Mouse (Mus musculus): Measurements from ENCODE around the gene Gm3415. TPM values are rescaled to one million over a fixed set of nuclear protein-coding genes. Genes with fewer than 3 reads are reported as not detected.
"Not testable (repeated sequence)": the region's sequence is repeated elsewhere in the genome, so short reads cannot be mapped to it uniquely, and the experiment has no call there.

The Gm3415 gene
- polyA plus RNA-seq (2015; fragmentation: Nextera tagmentation; extraction: Ambion mirVana): not detected in 2 replicates

DNA sequence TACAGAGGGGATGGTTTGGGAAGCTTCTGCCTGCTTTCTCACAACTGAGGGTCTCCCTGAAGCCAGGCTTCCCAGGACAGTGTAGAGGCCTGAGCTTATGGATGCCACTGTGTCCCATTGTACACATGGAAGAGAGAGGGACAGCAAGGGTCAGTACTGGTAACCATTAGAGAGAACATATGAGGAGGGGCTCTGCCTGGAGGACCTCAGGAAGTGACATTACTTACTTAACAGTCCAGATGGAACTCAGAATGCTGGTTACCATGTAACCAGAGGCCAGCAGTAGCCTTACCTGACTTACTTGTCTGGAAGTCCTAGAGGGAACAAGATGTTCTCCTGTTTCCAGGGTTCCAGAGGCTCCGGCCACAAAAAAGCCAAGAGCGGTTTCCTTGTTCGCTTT is at the start of gene Gm3415:
Gene Gm3415, plus strand, starts transcription at position 301 of the 400 bp plus-strand sequence.
- not testable (repeated sequence) for H3K9me3 ChIP-seq (replicated peaks); ATAC-seq (ENCODE audit: insufficient read depth); H3K4me1 ChIP-seq (replicated peaks); H3K4me2 ChIP-seq; H3K27me3 ChIP-seq; H3K9ac ChIP-seq; H3K36me3 ChIP-seq (replicated peaks); H3K4me3 ChIP-seq (replicated peaks); H3K27ac ChIP-seq (replicated peaks)
- no CpG with 5 or more reads among the region's 3 CpGs for WGBS (ENCODE audit: insufficient replicate concordance)

DNA sequence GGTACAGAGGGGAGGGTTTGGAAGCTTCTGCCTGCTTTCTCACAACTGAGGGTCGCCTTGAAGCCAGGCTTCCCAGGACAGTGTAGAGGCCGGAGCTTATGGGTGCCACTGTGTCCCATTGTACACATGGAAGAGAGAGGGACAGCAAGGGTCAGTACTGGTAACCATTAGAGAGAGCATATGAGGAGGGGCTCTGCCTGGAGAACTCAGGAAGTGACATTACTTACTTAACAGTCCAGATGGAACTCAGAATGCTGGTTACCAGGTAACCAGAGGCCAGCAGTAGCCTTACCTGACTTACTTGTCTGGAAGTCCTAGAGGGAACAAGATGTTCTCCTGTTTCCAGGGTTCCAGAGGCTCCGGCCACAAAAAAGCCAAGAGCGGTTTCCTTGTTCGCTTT is 42.1 kb upstream of the Gm3415 start, which contains the start of gene Gm3402:
Gene Gm3402, plus strand, starts transcription at position 301 of the 400 bp plus-strand sequence.
- H3K9me3 ChIP-seq (replicated peaks); H3K27me3 ChIP-seq; ATAC-seq (ENCODE audit: insufficient read depth); H3K4me1 ChIP-seq (replicated peaks); H3K36me3 ChIP-seq (replicated peaks); H3K4me3 ChIP-seq (replicated peaks); H3K4me2 ChIP-seq; H3K9ac ChIP-seq; H3K27ac ChIP-seq (replicated peaks): not testable (repeated sequence)
- 85% methylated on average over 2 of the region's 5 CpGs for WGBS (ENCODE audit: insufficient replicate concordance)

DNA sequence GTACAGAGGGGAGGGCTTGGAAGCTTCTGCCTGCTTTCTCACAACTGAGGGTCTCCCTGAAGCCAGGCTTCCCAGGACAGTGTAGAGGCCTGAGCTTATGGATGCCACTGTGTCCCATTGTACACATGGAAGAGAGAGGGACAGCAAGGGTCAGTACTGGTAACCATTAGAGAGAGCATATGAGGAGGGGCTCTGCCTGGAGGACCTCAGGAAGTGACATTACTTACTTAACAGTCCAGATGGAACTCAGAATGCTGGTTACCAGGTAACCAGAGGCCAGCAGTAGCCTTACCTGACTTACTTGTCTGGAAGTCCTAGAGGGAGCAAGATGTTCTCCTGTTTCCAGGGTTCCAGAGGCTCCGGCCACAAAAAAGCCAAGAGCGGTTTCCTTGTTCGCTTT is 30.4 kb upstream of the Gm3415 start, which contains the start of gene Gm3404:
Gene Gm3404, plus strand, starts transcription at position 301 of the 400 bp plus-strand sequence.
- not testable (repeated sequence) for H3K9me3 ChIP-seq (replicated peaks); H3K36me3 ChIP-seq (replicated peaks); H3K4me3 ChIP-seq (replicated peaks); H3K4me1 ChIP-seq (replicated peaks); ATAC-seq (ENCODE audit: insufficient read depth); H3K9ac ChIP-seq; H3K27me3 ChIP-seq; H3K4me2 ChIP-seq; H3K27ac ChIP-seq (replicated peaks)
- WGBS (ENCODE audit: insufficient replicate concordance): 73% methylated on average over 3 of the region's 3 CpGs

- H3K27me3 ChIP-seq; H3K36me3 ChIP-seq (replicated peaks); H3K4me1 ChIP-seq (replicated peaks); ATAC-seq (ENCODE audit: insufficient read depth); H3K4me2 ChIP-seq; H3K27ac ChIP-seq (replicated peaks); H3K4me3 ChIP-seq (replicated peaks); H3K9me3 ChIP-seq (replicated peaks); H3K9ac ChIP-seq: not testable (repeated sequence)
- WGBS (ENCODE audit: insufficient replicate concordance): 53% methylated on average over 3 of the region's 3 CpGs
Measured at GRCm38 (mm10) chr5:146537347-146537746, 18.6 kb upstream of the Gm3415 start, which contains the start of gene Gm3409. Gene Gm3409 (plus strand): TSS chr5:146537647.

DNA sequence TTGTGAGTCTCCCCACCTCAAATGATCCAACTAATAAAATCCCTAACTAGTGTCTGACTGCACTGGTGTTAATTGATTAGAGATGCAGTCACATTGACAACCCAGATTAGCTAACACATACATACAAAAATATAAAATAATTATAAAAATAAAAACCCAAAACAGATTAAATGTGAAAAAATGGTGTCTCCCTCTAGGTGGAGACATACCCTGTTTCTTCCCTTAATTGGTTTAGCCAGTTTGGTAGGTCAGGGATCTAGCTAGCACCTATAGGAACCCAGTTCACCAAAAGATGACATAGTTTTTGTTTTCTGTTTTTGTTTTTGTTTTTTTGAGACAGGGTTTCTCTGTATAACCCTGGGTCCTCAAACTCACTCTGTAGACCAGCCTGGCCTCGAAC is 8.3 kb downstream of the Gm3415 start:
- 37% methylated on average over 1 of the region's 1 CpGs for WGBS (ENCODE audit: insufficient replicate concordance)
- no peak for ATAC-seq (ENCODE audit: insufficient read depth)

DNA sequence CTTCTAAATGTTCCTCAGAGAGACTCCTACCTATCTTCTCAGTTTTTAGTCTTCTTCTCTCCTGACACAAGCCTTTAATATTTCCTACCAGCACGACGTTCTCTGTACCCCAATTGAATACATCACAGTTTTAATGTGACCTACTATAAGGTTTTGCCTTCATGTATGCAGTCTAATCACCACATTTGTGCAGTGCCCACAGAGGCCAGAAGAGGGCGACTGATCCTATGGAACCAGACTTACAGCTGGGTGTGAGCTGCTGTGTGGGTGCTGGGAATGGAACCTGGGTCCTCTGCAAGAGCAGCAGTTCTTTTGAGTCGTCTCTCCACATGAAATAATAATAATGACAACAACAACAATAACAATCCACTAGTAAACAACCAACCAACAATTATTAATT is 11.1 kb downstream of the Gm3415 start:
- no peaks in the 10 kb centered on the region for H3K4me1 ChIP-seq (replicated peaks)
- H3K27me3 ChIP-seq: no peaks in the 10 kb centered on the region
- no peaks in the 10 kb centered on the region for H3K9me3 ChIP-seq (replicated peaks)
- H3K4me3 ChIP-seq (replicated peaks): no peak overlapping the region
- H3K27ac ChIP-seq (replicated peaks): no peak overlapping the region
- WGBS (ENCODE audit: insufficient replicate concordance): 44% methylated on average over 4 of the region's 4 CpGs
- ATAC-seq (ENCODE audit: insufficient read depth): no peak
- H3K4me2 ChIP-seq: no peak overlapping the region
- no peak overlapping the region for H3K9ac ChIP-seq
- H3K36me3 ChIP-seq (replicated peaks): no peaks in the 10 kb centered on the region

More for the DNA sequence above, 8.3 kb downstream of the Gm3415 start:
- Histone ChIP-seq H3K36me3 (replicated peaks) (no peaks in the 10 kb centered on the region), H3K4me2 (no peak overlapping the region), H3K9ac (no peak overlapping the region), H3K27me3 (no peaks in the 10 kb centered on the region), H3K9me3 (replicated peaks) (no peaks in the 10 kb centered on the region), H3K27ac (replicated peaks) (no peak overlapping the region), H3K4me3 (replicated peaks) (no peak overlapping the region), H3K4me1 (replicated peaks) (no peaks in the 10 kb centered on the region)

DNA sequence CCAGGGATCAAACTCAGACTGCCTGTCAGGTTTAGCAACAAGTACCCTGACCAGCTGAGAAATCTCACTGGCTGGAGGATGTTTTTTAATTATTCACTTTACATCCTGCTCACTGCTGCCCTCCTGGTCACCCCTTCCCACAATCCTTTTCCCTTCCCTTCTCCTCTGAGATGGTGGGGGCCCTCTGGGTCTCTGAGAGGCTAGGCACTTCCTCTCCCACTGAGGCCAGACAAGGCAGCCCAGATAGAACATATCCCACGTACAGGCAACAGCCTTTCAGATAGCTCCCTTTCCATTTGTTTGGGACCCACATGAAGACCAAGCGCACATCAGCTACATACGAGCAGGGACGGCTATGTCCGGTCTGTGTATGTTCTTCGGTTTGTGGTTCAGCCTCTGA is 14.2 kb downstream of the Gm3415 start:
- not testable (repeated sequence) for ATAC-seq (ENCODE audit: insufficient read depth); H3K36me3 ChIP-seq (replicated peaks); H3K27me3 ChIP-seq; H3K4me1 ChIP-seq (replicated peaks); H3K4me3 ChIP-seq (replicated peaks); H3K9ac ChIP-seq; H3K9me3 ChIP-seq (replicated peaks); H3K4me2 ChIP-seq; H3K27ac ChIP-seq (replicated peaks)
- WGBS (ENCODE audit: insufficient replicate concordance): 49% methylated on average over 6 of the region's 6 CpGs

DNA sequence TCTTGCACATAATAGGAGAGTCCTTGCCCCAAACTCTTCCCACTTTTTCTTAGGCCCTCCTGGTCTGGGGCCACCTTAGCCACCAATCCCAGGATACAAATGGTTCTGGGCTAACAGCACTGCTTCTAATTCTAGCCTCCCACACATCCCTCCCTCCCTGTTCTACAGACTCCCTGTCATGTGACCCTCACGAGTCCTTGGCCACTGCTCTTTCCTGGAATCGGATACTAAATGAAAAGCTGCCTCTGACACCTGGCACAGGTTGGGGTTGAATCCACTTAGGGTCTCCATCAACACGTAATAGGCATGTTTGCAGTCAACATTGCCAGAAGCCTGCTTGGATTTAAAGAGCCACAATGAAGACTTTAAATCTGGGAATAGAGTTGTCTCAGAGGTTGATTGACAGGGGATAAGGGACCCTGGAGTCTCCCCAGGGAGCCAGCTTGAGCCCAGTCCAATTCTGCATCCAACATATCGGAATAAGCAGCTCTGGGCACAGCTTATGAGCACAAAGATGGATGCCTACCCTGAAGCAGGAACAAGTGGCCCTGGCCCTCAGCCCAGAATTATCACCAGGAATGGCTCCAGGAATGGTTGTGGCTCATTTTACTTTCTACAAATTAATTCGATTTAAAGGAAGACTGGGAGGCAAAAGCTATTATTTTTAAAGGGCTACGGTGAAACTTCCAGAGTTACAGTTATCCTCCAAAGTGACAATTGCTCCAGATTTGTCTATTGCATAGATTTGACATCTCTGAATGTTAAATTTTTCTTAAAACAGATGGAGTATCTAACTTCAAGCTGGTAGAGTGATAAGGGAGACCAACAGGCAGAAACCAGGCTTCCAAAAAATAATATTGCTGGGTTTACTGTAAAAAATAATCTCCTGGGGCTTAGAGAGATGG is 16.1 kb downstream of the Gm3415 start:
- H3K9me3 ChIP-seq (replicated peaks); ATAC-seq (ENCODE audit: insufficient read depth); H3K27ac ChIP-seq (replicated peaks); H3K4me3 ChIP-seq (replicated peaks); H3K36me3 ChIP-seq (replicated peaks); H3K4me2 ChIP-seq; H3K4me1 ChIP-seq (replicated peaks); H3K27me3 ChIP-seq; H3K9ac ChIP-seq: not testable (repeated sequence)
- WGBS (ENCODE audit: insufficient replicate concordance): 52% methylated on average over 6 of the region's 6 CpGs

GRCm38 (mm10) chr5:146572735-146573042 is 16.8 kb downstream of the Gm3415 start:
- H3K4me3 ChIP-seq (replicated peaks); H3K9ac ChIP-seq; ATAC-seq (ENCODE audit: insufficient read depth); H3K4me2 ChIP-seq; H3K4me1 ChIP-seq (replicated peaks); H3K36me3 ChIP-seq (replicated peaks); H3K27me3 ChIP-seq; H3K27ac ChIP-seq (replicated peaks); H3K9me3 ChIP-seq (replicated peaks): not testable (repeated sequence)
- 66% methylated on average over 4 of the region's 4 CpGs for whole genome bisulfite sequencing (ENCODE audit: insufficient replicate concordance)

- no peak overlapping the region for H3K4me2 ChIP-seq
- no peak overlapping the region for H3K4me3 ChIP-seq (replicated peaks)
- no peak for ATAC-seq (ENCODE audit: insufficient read depth)
- H3K27ac ChIP-seq (replicated peaks): no peak overlapping the region
- no peak overlapping the region for H3K9ac ChIP-seq
- no peaks in the 10 kb centered on the region for H3K36me3 ChIP-seq (replicated peaks)
- H3K4me1 ChIP-seq (replicated peaks): no peaks in the 10 kb centered on the region
- 61% methylated on average over 3 of the region's 3 CpGs for whole genome bisulfite sequencing (ENCODE audit: insufficient replicate concordance)
- H3K9me3 ChIP-seq (replicated peaks): no peaks in the 10 kb centered on the region; the same call in 1 of the 2 replicates
- H3K27me3 ChIP-seq: no peaks in the 10 kb centered on the region
Measured at GRCm38 (mm10) chr5:146576668-146577067, 20.7 kb downstream of the Gm3415 start.

DNA sequence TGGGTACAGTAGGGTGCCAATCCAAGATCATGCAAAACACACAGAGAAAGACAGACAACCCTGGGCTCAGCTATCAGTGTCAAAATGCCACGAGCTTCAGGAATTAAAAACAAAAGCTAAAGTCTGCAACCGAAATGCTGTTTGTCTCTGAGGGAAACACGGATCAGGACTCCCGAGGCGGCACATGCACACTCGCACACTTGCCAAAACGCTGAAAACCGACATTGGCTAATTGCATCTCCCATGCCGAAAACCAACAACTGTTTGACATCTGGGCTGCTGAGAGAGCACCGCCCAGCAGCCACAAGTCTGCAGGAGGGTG is 28.2 kb downstream of the Gm3415 start:
- Histone ChIP-seq H3K9me3 (replicated peaks) (no peaks in the 10 kb centered on the region), H3K4me1 (replicated peaks) (no peaks in the 10 kb centered on the region), H3K36me3 (replicated peaks) (no peaks in the 10 kb centered on the region), H3K27ac (replicated peaks) (no peak overlapping the region), H3K27me3 (peaks cover 44% of the 10 kb centered on the region), H3K4me2 (peak overlapping the region; percentile 66), H3K4me3 (replicated peaks) (peak overlapping the region; percentile 43), H3K9ac (no peak overlapping the region)
- no peak for ATAC-seq (ENCODE audit: insufficient read depth)
- WGBS (ENCODE audit: insufficient replicate concordance): 4% methylated on average over 10 of the region's 10 CpGs

Data from liver, embryonic 15.5 days (tissue).